Mouse (Mus musculus): ENCODE results near the gene BC147527. TPM values are rescaled to one million over a fixed set of nuclear protein-coding genes. Genes with fewer than 3 reads are reported as not detected.
"Not testable (repeated sequence)": the region's sequence is repeated elsewhere in the genome, so short reads cannot be mapped to it uniquely, and the experiment has no call there.

Gene BC147527
- polyA plus RNA-seq, 1 experiment from 2014 or later = 0.18 TPM

DNA sequence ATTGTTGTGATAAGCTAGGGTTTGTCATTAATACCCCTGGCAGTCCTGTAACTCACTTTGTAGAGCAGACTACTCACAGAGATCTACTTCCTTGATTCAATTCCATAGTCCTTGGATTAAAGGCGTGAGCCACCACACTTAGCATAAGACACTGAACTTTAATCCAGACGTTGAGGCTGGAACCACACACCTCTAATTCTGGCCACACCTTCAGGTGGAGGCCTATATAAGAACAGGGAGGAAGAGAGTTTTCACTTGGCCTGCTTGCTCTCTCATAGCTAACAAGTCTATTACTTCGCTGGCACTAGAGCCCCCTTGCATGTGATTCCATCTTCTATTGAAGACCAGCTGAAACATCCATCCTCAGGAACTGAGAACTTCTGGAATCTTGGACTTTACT is 16.4 kb downstream of the BC147527 start, which contains the start of gene Tcstv3:
Gene Tcstv3 (plus strand): TSS at position 301 of the 400 bp plus-strand sequence.
- H3K9ac ChIP-seq (replicated peaks); H3K4me3 ChIP-seq (replicated peaks); H3K9me3 ChIP-seq (replicated peaks); ATAC-seq (ENCODE audit: low FRiP score); H3K27me3 ChIP-seq (replicated peaks); H3K36me3 ChIP-seq; H3K4me1 ChIP-seq; H3K4me2 ChIP-seq; H3K27ac ChIP-seq (replicated peaks): not testable (repeated sequence)
- 72% methylated on average over 3 of the region's 3 CpGs for WGBS

GRCm38 (mm10) chr13:120320183-120320582 is 20.0 kb downstream of the BC147527 start:
- H3K36me3 ChIP-seq = no peaks in the 10 kb centered on the region
- H3K9ac ChIP-seq (replicated peaks) = no peak overlapping the region
- H3K27me3 ChIP-seq (replicated peaks) = no peaks in the 10 kb centered on the region
- no peaks in the 10 kb centered on the region for H3K4me1 ChIP-seq
- no peak for ATAC-seq (ENCODE audit: low FRiP score)
- no peaks in the 10 kb centered on the region for H3K9me3 ChIP-seq (replicated peaks)
- H3K27ac ChIP-seq (replicated peaks) = no peak overlapping the region
- H3K4me3 ChIP-seq (replicated peaks) = no peak overlapping the region
- 73% methylated on average over 3 of the region's 3 CpGs for WGBS
- no peak overlapping the region for H3K4me2 ChIP-seq

GRCm38 (mm10) chr13:120320721-120321120 is 20.5 kb downstream of the BC147527 start:
- ATAC-seq (ENCODE audit: low FRiP score) = no peak

More at GRCm38 (mm10) chr13:120320721-120321120, 20.5 kb downstream of the BC147527 start:
- Histone ChIP-seq H3K4me3 (replicated peaks) (no peak overlapping the region), H3K4me1 (no peaks in the 10 kb centered on the region), H3K4me2 (no peak overlapping the region), H3K9ac (replicated peaks) (no peak overlapping the region), H3K9me3 (replicated peaks) (no peaks in the 10 kb centered on the region), H3K27ac (replicated peaks) (no peak overlapping the region), H3K36me3 (no peaks in the 10 kb centered on the region), H3K27me3 (replicated peaks) (no peaks in the 10 kb centered on the region)
- 92% methylated on average over 1 of the region's 1 CpGs for whole genome bisulfite sequencing

Other genes with a start within 250 kb of the BC147527 start
- not detected in 2 replicates for gene Gm21188, start 248.2 kb upstream of the BC147527 start, polyA plus RNA-seq (2015; fragmentation: Nextera tagmentation; extraction: Ambion mirVana)
- gene Gm20767, start 160.1 kb upstream of the BC147527 start, polyA plus RNA-seq (2015; fragmentation: Nextera tagmentation; extraction: Ambion mirVana) = not detected in 2 replicates
- gene Gm21818, start 128.0 kb upstream of the BC147527 start, polyA plus RNA-seq (2015; fragmentation: Nextera tagmentation; extraction: Ambion mirVana) = not detected in 2 replicates
- gene Gm21762, start 84.4 kb upstream of the BC147527 start, polyA plus RNA-seq (2015; fragmentation: Nextera tagmentation; extraction: Ambion mirVana) = not detected in 2 replicates
- gene Gm21731, start 61.3 kb upstream of the BC147527 start, polyA plus RNA-seq (2015; fragmentation: Nextera tagmentation; extraction: Ambion mirVana) = not detected in 2 replicates
- not detected in 2 replicates for gene AF067061, start 37.3 kb upstream of the BC147527 start, polyA plus RNA-seq (2015; fragmentation: Nextera tagmentation; extraction: Ambion mirVana)
- not detected in 2 replicates for gene Tcstv3, start 16.5 kb downstream of the BC147527 start, polyA plus RNA-seq (2015; fragmentation: Nextera tagmentation; extraction: Ambion mirVana)

All from neural tube, embryonic 15.5 days (tissue).